Mouse (Mus musculus): ENCODE data around the gene Pcx. TPM values are rescaled to one million over a fixed set of nuclear protein-coding genes. Genes with fewer than 3 reads are reported as not detected.

Gene Pcx
- polyA plus RNA-seq, 1 experiment, result 286 TPM

- TF ChIP-seq POLR2A (IDR thresholded peaks at IDR 0.05; ENCODE audit: low read depth, low read length) (no peak), CTCF (conservative IDR thresholded peaks at IDR 0.05; ENCODE audit: insufficient read depth, insufficient read length, low read depth, low read length) (no peak)
- Histone ChIP-seq H3K4me1 (ENCODE audit: control insufficient read depth, insufficient read depth, low read length) (peaks cover 13% of the 10 kb centered on the region; the same call in 1 of the 2 replicates), H3K36me3 (ENCODE audit: control insufficient read depth, insufficient read depth, low read length) (no peaks in the 10 kb centered on the region), H3K4me3 (ENCODE audit: insufficient read depth, low read depth, low read length) (peak within 1 kb of the TSS; percentile 98), H3K27ac (ENCODE audit: insufficient read depth, low read depth, low read length) (peak within 1 kb of the TSS; percentile 82), H3K27me3 (replicated peaks; ENCODE audit: control insufficient read depth, insufficient read depth, low read length) (no peaks in the 10 kb centered on the region)
- under 1% methylated on average over 64 of the region's 64 CpGs for WGBS
- DNase-seq, result peak; percentile 94
Measured at GRCm38 (mm10) chr19:4625179-4625828, 115.0 kb downstream of the Pcx start, which contains the start of gene Rce1. TSS of gene Rce1 (minus strand) at chr19:4625641.

GRCm38 (mm10) chr19:4625829-4626535 lies 115.7 kb downstream of the Pcx start:
- TF ChIP-seq CTCF (conservative IDR thresholded peaks at IDR 0.05; ENCODE audit: insufficient read depth, insufficient read length, low read depth, low read length), result no peak
- no peak for TF ChIP-seq POLR2A (IDR thresholded peaks at IDR 0.05; ENCODE audit: low read depth, low read length)
- Histone ChIP-seq H3K27ac (ENCODE audit: insufficient read depth, low read depth, low read length) (peak overlapping the region; percentile 44), H3K4me3 (ENCODE audit: insufficient read depth, low read depth, low read length) (peak overlapping the region; percentile 98), H3K4me1 (ENCODE audit: control insufficient read depth, insufficient read depth, low read length) (peaks cover 13% of the 10 kb centered on the region; the same call in 1 of the 2 replicates), H3K27me3 (replicated peaks; ENCODE audit: control insufficient read depth, insufficient read depth, low read length) (no peaks in the 10 kb centered on the region), H3K36me3 (ENCODE audit: control insufficient read depth, insufficient read depth, low read length) (no peaks in the 10 kb centered on the region)
- under 1% methylated on average over 35 of the region's 35 CpGs for WGBS
- no peak for DNase-seq

GRCm38 (mm10) chr19:4628819-4629218 lies 118.5 kb downstream of the Pcx start:
- Histone ChIP-seq H3K27me3 (replicated peaks; ENCODE audit: control insufficient read depth, insufficient read depth, low read length) (no peaks in the 10 kb centered on the region), H3K27ac (ENCODE audit: insufficient read depth, low read depth, low read length) (no peak overlapping the region), H3K36me3 (ENCODE audit: control insufficient read depth, insufficient read depth, low read length) (no peaks in the 10 kb centered on the region), H3K4me1 (ENCODE audit: control insufficient read depth, insufficient read depth, low read length) (peaks cover 13% of the 10 kb centered on the region; the same call in 1 of the 2 replicates), H3K4me3 (ENCODE audit: insufficient read depth, low read depth, low read length) (no peak overlapping the region)
- peak; percentile 64 for DNase-seq
- 0% methylated on average over 1 of the region's 1 CpGs for WGBS
- TF ChIP-seq CTCF (conservative IDR thresholded peaks at IDR 0.05; ENCODE audit: insufficient read depth, insufficient read length, low read depth, low read length) (peak; percentile 73), POLR2A (IDR thresholded peaks at IDR 0.05; ENCODE audit: low read depth, low read length) (no peak)

GRCm38 (mm10) chr19:4635986-4636385 lies 125.7 kb downstream of the Pcx start:
- H3K27ac ChIP-seq (ENCODE audit: insufficient read depth, low read depth, low read length), result no peak overlapping the region
- no peak for DNase-seq
- no peak overlapping the region for H3K4me3 ChIP-seq (ENCODE audit: insufficient read depth, low read depth, low read length)
- H3K36me3 ChIP-seq (ENCODE audit: control insufficient read depth, insufficient read depth, low read length), result no peaks in the 10 kb centered on the region
- H3K27me3 ChIP-seq (replicated peaks; ENCODE audit: control insufficient read depth, insufficient read depth, low read length), result no peaks in the 10 kb centered on the region
- WGBS, result 52% methylated on average over 4 of the region's 4 CpGs
- TF ChIP-seq POLR2A (IDR thresholded peaks at IDR 0.05; ENCODE audit: low read depth, low read length), result no peak
- peak; percentile 9; the same call in 1 of the 2 replicates for TF ChIP-seq CTCF (conservative IDR thresholded peaks at IDR 0.05; ENCODE audit: insufficient read depth, insufficient read length, low read depth, low read length)
- no peaks in the 10 kb centered on the region for H3K4me1 ChIP-seq (ENCODE audit: control insufficient read depth, insufficient read depth, low read length)

GRCm38 (mm10) chr19:4644271-4644670 lies 134.0 kb downstream of the Pcx start:
- 43% methylated on average over 10 of the region's 10 CpGs for WGBS
- Histone ChIP-seq H3K27me3 (replicated peaks; ENCODE audit: control insufficient read depth, insufficient read depth, low read length) (no peaks in the 10 kb centered on the region), H3K27ac (ENCODE audit: insufficient read depth, low read depth, low read length) (no peak overlapping the region), H3K4me1 (ENCODE audit: control insufficient read depth, insufficient read depth, low read length) (no peaks in the 10 kb centered on the region), H3K4me3 (ENCODE audit: insufficient read depth, low read depth, low read length) (no peak overlapping the region), H3K36me3 (ENCODE audit: control insufficient read depth, insufficient read depth, low read length) (no peaks in the 10 kb centered on the region)
- peak; percentile 38 for DNase-seq
- TF ChIP-seq POLR2A (IDR thresholded peaks at IDR 0.05; ENCODE audit: low read depth, low read length) (no peak), CTCF (conservative IDR thresholded peaks at IDR 0.05; ENCODE audit: insufficient read depth, insufficient read length, low read depth, low read length) (peak; percentile 57)

- whole genome bisulfite sequencing, result 66% methylated on average over 11 of the region's 11 CpGs
- no peak for DNase-seq
- TF ChIP-seq POLR2A (IDR thresholded peaks at IDR 0.05; ENCODE audit: low read depth, low read length) (no peak), CTCF (conservative IDR thresholded peaks at IDR 0.05; ENCODE audit: insufficient read depth, insufficient read length, low read depth, low read length) (no peak)
Measured at GRCm38 (mm10) chr19:4646917-4647492, 136.7 kb downstream of the Pcx start.

GRCm38 (mm10) chr19:4658156-4658555 lies 147.9 kb downstream of the Pcx start:
- no peak for TF ChIP-seq POLR2A (IDR thresholded peaks at IDR 0.05; ENCODE audit: low read depth, low read length)
- TF ChIP-seq CTCF (conservative IDR thresholded peaks at IDR 0.05; ENCODE audit: insufficient read depth, insufficient read length, low read depth, low read length), result no peak
- 95% methylated on average over 5 of the region's 5 CpGs for WGBS
- Histone ChIP-seq H3K36me3 (ENCODE audit: control insufficient read depth, insufficient read depth, low read length) (no peaks in the 10 kb centered on the region), H3K4me1 (ENCODE audit: control insufficient read depth, insufficient read depth, low read length) (no peaks in the 10 kb centered on the region), H3K27me3 (replicated peaks; ENCODE audit: control insufficient read depth, insufficient read depth, low read length) (no peaks in the 10 kb centered on the region), H3K27ac (ENCODE audit: insufficient read depth, low read depth, low read length) (no peak overlapping the region), H3K4me3 (ENCODE audit: insufficient read depth, low read depth, low read length) (no peak overlapping the region)
- no peak for DNase-seq

More at GRCm38 (mm10) chr19:4646917-4647492, 136.7 kb downstream of the Pcx start:
- H3K36me3 ChIP-seq (ENCODE audit: control insufficient read depth, insufficient read depth, low read length), result no peaks in the 10 kb centered on the region
- no peak overlapping the region for H3K4me3 ChIP-seq (ENCODE audit: insufficient read depth, low read depth, low read length)
- no peaks in the 10 kb centered on the region for H3K27me3 ChIP-seq (replicated peaks; ENCODE audit: control insufficient read depth, insufficient read depth, low read length)
- H3K4me1 ChIP-seq (ENCODE audit: control insufficient read depth, insufficient read depth, low read length), result no peaks in the 10 kb centered on the region
- H3K27ac ChIP-seq (ENCODE audit: insufficient read depth, low read depth, low read length), result no peak overlapping the region

All from kidney, adult 2 months (tissue).